24 mouse cellular contexts compared by ENCODE assay signal in the genomic region with DNA sequence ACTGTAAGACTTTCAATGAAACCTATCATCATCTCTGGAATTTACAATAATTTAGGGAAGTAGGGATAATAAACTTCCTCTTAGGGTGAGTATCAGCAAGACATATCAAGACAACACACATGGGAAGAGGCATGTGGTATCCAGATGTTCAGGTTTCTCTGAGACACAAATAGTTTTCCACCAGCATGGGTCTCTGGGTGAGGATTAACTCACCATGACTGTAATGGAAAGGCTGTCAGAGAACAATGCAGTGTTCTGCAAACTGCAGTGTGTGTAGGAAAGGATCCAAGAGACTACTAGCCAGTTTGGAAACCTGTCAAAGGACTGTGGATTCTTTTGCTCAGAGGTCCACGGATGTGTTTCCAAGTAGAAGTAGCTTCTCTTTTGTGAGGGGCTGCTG. TPM values are rescaled to one million over a fixed set of nuclear protein-coding genes. Genes with fewer than 3 reads are reported as not detected.
DNase-seq lines count a peak whose midpoint lies in the region; ATAC-seq and TF ChIP-seq lines count a peak whose summit lies in the region.
"Had no signal": no experiment of that assay in that cellular context is flagged by ENCODE, and none has a peak within 500 bp of the region (broad histone marks: within the 10 kb centered on the region; RNA-seq: fewer than 3 reads in every experiment).

No protein-coding gene starts in this region.

- DNase-seq in embryo, embryonic 10 days (ENCODE audit: low spot score) = peak; percentile 27
- DNase-seq in embryo, embryonic 9.5 days (ENCODE audit: extremely low spot score) = no peak
- DNase-seq in limb, embryonic 11.5 days (ENCODE audit: low spot score) = peak; percentile 15
- no peak for DNase-seq in limb, embryonic 10.5 days (ENCODE audit: low spot score)
- no peak for DNase-seq in layer of hippocampus, adult 8-10 months (ENCODE audit: low spot score in 2 of 2)
- no peak for DNase-seq in lung, postnatal 10 days
- DNase-seq: cerebellum, adult 11-12 months; forebrain, postnatal 0 days; heart, postnatal 36 days; kidney, adult 8-10 months; kidney, postnatal 10 days; liver; right cerebral cortex, postnatal 14 days; spleen, adult 18-20 months; thymus, postnatal 36 days had no signal

- no peak overlapping the region for H3K4me2 ChIP-seq in limb, embryonic 11.5 days (ENCODE audit: low read depth, severe bottlenecking)
- no peak overlapping the region for H3K4me2 ChIP-seq in limb, embryonic 15.5 days
- H3K4me2 ChIP-seq: heart, embryonic 13.5 days; intestine, embryonic 15.5 days; midbrain, embryonic 11.5 days had no signal

- H3K27ac ChIP-seq in limb, embryonic 11.5 days (replicated peaks; ENCODE audit: low read depth, low read length) = no peak overlapping the region
- H3K27ac ChIP-seq in limb, embryonic 10.5 days = no peak overlapping the region
- peak overlapping the region; percentile 47 for H3K27ac ChIP-seq in embryonic fibroblast, embryonic 13.5 days (ENCODE audit: insufficient read depth, low read length)
- H3K27ac ChIP-seq in limb, embryonic 15.5 days = peak overlapping the region; percentile 54
- H3K27ac ChIP-seq: heart, embryonic 13.5 days; intestine, embryonic 15.5 days; macrophage had no signal

- no peak overlapping the region for H3K4me3 ChIP-seq in limb, embryonic 11.5 days (ENCODE audit: low read depth, low read length)
- no peak overlapping the region for H3K4me3 ChIP-seq in limb, embryonic 10.5 days
- H3K4me3 ChIP-seq in embryonic fibroblast, embryonic 13.5 days (ENCODE audit: insufficient read depth, low read length) = no peak overlapping the region
- no peak overlapping the region for H3K4me3 ChIP-seq in limb, embryonic 15.5 days
- H3K4me3 ChIP-seq: heart, embryonic 13.5 days; intestine, embryonic 15.5 days had no signal

- WGBS in limb, embryonic 11.5 days = 77% methylated on average over 1 of the region's 1 CpGs
- 75% methylated on average over 1 of the region's 1 CpGs for WGBS in limb, embryonic 10.5 days
- 28% methylated on average over 1 of the region's 1 CpGs for WGBS in limb, embryonic 15.5 days

- no peak for TF ChIP-seq CTCF in embryonic fibroblast, embryonic 13.5 days (IDR thresholded peaks at IDR 0.05; ENCODE audit: borderline replicate concordance, insufficient read depth, low read length)

- no peaks in the 10 kb centered on the region for H3K4me1 ChIP-seq in limb, embryonic 11.5 days (ENCODE audit: control insufficient read depth, insufficient read depth, low read length)
- no peaks in the 10 kb centered on the region for H3K4me1 ChIP-seq in limb, embryonic 10.5 days
- H3K4me1 ChIP-seq in embryonic fibroblast, embryonic 13.5 days (ENCODE audit: control insufficient read depth, insufficient read depth, low read length) = peaks cover 5% of the 10 kb centered on the region
- H3K4me1 ChIP-seq in limb, embryonic 15.5 days = no peaks in the 10 kb centered on the region; the same call in 1 of the 2 replicates
- H3K4me1 ChIP-seq: heart, embryonic 13.5 days; intestine, embryonic 15.5 days had no signal

- ATAC-seq in limb, embryonic 11.5 days (ENCODE audit: insufficient number of reproducible peaks, low FRiP score, low TSS enrichment, low read depth) = no peak
- ATAC-seq in limb, embryonic 15.5 days (ENCODE audit: insufficient number of reproducible peaks, low FRiP score, low TSS enrichment, low read depth) = no peak
- ATAC-seq: forebrain, postnatal 0 days; hindbrain, embryonic 16.5 days; intestine, embryonic 15.5 days had no signal

- no peaks in the 10 kb centered on the region for H3K9me3 ChIP-seq in limb, embryonic 11.5 days (ENCODE audit: control insufficient read depth, low read length)
- no peaks in the 10 kb centered on the region for H3K9me3 ChIP-seq in limb, embryonic 10.5 days (replicated peaks)
- H3K9me3 ChIP-seq in limb, embryonic 15.5 days = no peaks in the 10 kb centered on the region
- H3K9me3 ChIP-seq: intestine, embryonic 15.5 days had no signal

- TF ChIP-seq POLR2A in embryonic fibroblast, embryonic 13.5 days (IDR thresholded peaks at IDR 0.05; ENCODE audit: low read depth, low read length) = no peak

- H3K36me3 ChIP-seq in limb, embryonic 11.5 days (ENCODE audit: control insufficient read depth, insufficient read depth, low read length) = peaks cover 5% of the 10 kb centered on the region
- H3K36me3 ChIP-seq in limb, embryonic 10.5 days = peaks cover 76% of the 10 kb centered on the region
- peaks cover 38% of the 10 kb centered on the region for H3K36me3 ChIP-seq in limb, embryonic 15.5 days

- H3K27me3 ChIP-seq in limb, embryonic 11.5 days (ENCODE audit: control insufficient read depth, insufficient read depth, low read length) = no peaks in the 10 kb centered on the region
- no peaks in the 10 kb centered on the region for H3K27me3 ChIP-seq in limb, embryonic 10.5 days (ENCODE audit: low read depth, poor library complexity, severe bottlenecking)
- no peaks in the 10 kb centered on the region for H3K27me3 ChIP-seq in limb, embryonic 15.5 days
- H3K27me3 ChIP-seq: heart, embryonic 13.5 days; intestine, embryonic 15.5 days had no signal

- no peak overlapping the region for H3K9ac ChIP-seq in limb, embryonic 11.5 days (ENCODE audit: low read length)
- no peak overlapping the region for H3K9ac ChIP-seq in limb, embryonic 15.5 days
- H3K9ac ChIP-seq: forebrain, postnatal 0 days; heart, embryonic 13.5 days; intestine, embryonic 15.5 days had no signal

RNA-seq across cellular contexts. Expression of a gene that starts 17.1 kb away (rescaled TPM):
- 14.3 TPM in 2 replicates for polyA plus RNA-seq in limb, embryonic 11.5 days (2014; fragmentation: Nextera tagmentation; extraction: Ambion mirVana)
- 16.3 and 18.2 TPM in 2 replicates for polyA plus RNA-seq in limb, embryonic 10.5 days (2016; fragmentation: Nextera tagmentation; extraction: Ambion mirVana)
- polyA plus RNA-seq in embryonic fibroblast, embryonic 13.5 days (2011; ENCODE audit: insufficient read length, low read depth, missing spikeins) = 33.7 and 49.1 TPM in 2 replicates
- polyA plus RNA-seq in limb, embryonic 15.5 days (2015; fragmentation: Nextera tagmentation; extraction: Ambion mirVana) = 22.0 and 22.9 TPM in 2 replicates
- total RNA-seq in layer of hippocampus, adult 8-10 months (2022) = 10 to 100 TPM; 14.9 to 19.0 (median 17.0) TPM

RNA-seq across cellular contexts. Expression of a gene that starts 57.7 kb away (rescaled TPM):
- not detected in 2 replicates for polyA plus RNA-seq in limb, embryonic 11.5 days (2014; fragmentation: Nextera tagmentation; extraction: Ambion mirVana)
- not detected in 2 replicates for polyA plus RNA-seq in limb, embryonic 10.5 days (2016; fragmentation: Nextera tagmentation; extraction: Ambion mirVana)
- polyA plus RNA-seq in embryonic fibroblast, embryonic 13.5 days (2011; ENCODE audit: insufficient read length, low read depth, missing spikeins) = not detected in 2 replicates
- 0.13 TPM in 1 of 2 replicates, not detected in the other for polyA plus RNA-seq in limb, embryonic 15.5 days (2015; fragmentation: Nextera tagmentation; extraction: Ambion mirVana)
- total RNA-seq in layer of hippocampus, adult 8-10 months (2022) = 10 to 100 TPM; 26.7 to 32.0 (median 27.5) TPM
- total RNA-seq: gastrocnemius, adult 18-20 months; heart, postnatal 36 days had no signal
- polyA plus RNA-seq: heart, embryonic 13.5 days; intestine, embryonic 15.5 days; liver, embryonic 16.5 days; macrophage had no signal

Comparison
In these comparisons a context has a peak if more than half of its experiments do, and no peak if none do; other contexts are left out.
1. DNase-seq: peak in embryo, embryonic 10 days (single experiment) and limb, embryonic 11.5 days (single experiment); none in embryo, embryonic 9.5 days (single experiment), limb, embryonic 10.5 days (single experiment), layer of hippocampus, adult 8-10 months (0 of 2) and lung, postnatal 10 days (single experiment).
2. H3K27ac ChIP-seq: peak in embryonic fibroblast, embryonic 13.5 days (single experiment) and limb, embryonic 15.5 days (single experiment); none in limb, embryonic 11.5 days (single experiment) and limb, embryonic 10.5 days (single experiment).